Mouse (Mus musculus) heart, adult 2 months (tissue): Measurements from ENCODE around the gene Ccnb1.

Source experiments
- CTCF ChIP-seq: fragments of 200-600 bp; IDR thresholded peaks from 2 replicates; pipeline ENCODE4 v1.8.1; 2022; ENCODE audit warnings: antibody characterized with exemption, mild to moderate bottlenecking, moderate library complexity
- EP300 ChIP-seq: fragments of 200-500 bp; IDR thresholded peaks from 2 replicates; pipeline ENCODE4 v1.6.1; 2011; ENCODE audit warnings: low read depth, low read length, control low read depth; ENCODE audit not compliant: insufficient read depth

DNA sequence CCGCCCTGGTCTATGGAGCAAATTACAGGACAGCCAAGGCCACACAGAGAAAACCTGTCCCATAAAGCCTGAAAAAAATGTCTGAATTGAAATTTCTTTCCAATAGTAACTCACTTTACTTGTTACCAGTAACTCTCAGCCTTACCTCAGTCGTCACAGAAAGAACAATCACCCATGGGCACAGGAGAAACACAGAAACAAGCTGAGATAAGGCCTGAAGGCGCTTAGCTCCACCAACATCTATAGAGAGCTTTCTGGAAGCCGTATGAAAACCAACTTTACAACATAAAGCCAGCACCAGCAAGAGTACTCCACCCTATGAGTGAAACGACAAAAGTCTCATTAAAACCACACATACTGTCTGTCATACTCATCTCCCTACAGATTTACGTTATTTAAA is 28.1 kb upstream of the Ccnb1 start:
- no peak for TF ChIP-seq CTCF
- no peak for TF ChIP-seq EP300
